Mouse (Mus musculus) MEL-GATA-1-ER (cell line): ENCODE measurements around the gene Tamm41.

ENCODE experiments used
- DNase-seq: peaks from one replicate; pipeline ENCODE4 v3.0.0-alpha.2; 2012; ENCODE audit warnings: low read depth; ENCODE audit errors: extremely low read depth

The Tamm41 gene

GRCm38 (mm10) chr6:115037103-115038094, at the start of gene Tamm41:
Gene Tamm41, minus strand, starts transcription at chr6:115037876.
- DNase-seq = no peak

- no peak for DNase-seq
These were observed 47.7 kb upstream of the Tamm41 start for GRCm38 (mm10) chr6:115085274-115085841.

- DNase-seq = no peak
These were observed 39.3 kb upstream of the Tamm41 start for GRCm38 (mm10) chr6:115076781-115077575.

- no peak for DNase-seq
These were observed 34.3 kb upstream of the Tamm41 start for GRCm38 (mm10) chr6:115072024-115072423.

- DNase-seq = peak; percentile 33
These were observed 27.9 kb upstream of the Tamm41 start for GRCm38 (mm10) chr6:115065411-115066241.

GRCm38 (mm10) chr6:115062605-115063350, 25.1 kb upstream of the Tamm41 start:
- DNase-seq = no peak

GRCm38 (mm10) chr6:115059227-115059626, 21.6 kb upstream of the Tamm41 start:
- no peak for DNase-seq

GRCm38 (mm10) chr6:115056699-115057098, 19.0 kb upstream of the Tamm41 start:
- DNase-seq = no peak

GRCm38 (mm10) chr6:115055440-115055839, 17.8 kb upstream of the Tamm41 start:
- no peak for DNase-seq

GRCm38 (mm10) chr6:115051586-115052197, 14.0 kb upstream of the Tamm41 start:
- DNase-seq = no peak

GRCm38 (mm10) chr6:115049015-115049414, 11.3 kb upstream of the Tamm41 start:
- DNase-seq = no peak

- DNase-seq = no peak
These were observed 10.1 kb upstream of the Tamm41 start for GRCm38 (mm10) chr6:115047816-115048215.

GRCm38 (mm10) chr6:115046064-115046463, 8.4 kb upstream of the Tamm41 start:
- no peak for DNase-seq

GRCm38 (mm10) chr6:115044709-115045108, 7.0 kb upstream of the Tamm41 start:
- DNase-seq = peak; percentile 32

GRCm38 (mm10) chr6:115043657-115044500, 6.2 kb upstream of the Tamm41 start:
- no peak for DNase-seq

GRCm38 (mm10) chr6:115042609-115043008, 4.9 kb upstream of the Tamm41 start:
- no peak for DNase-seq

- DNase-seq = no peak
These were observed 4.2 kb downstream of the Tamm41 start for GRCm38 (mm10) chr6:115033441-115033840.

- no peak for DNase-seq
These were observed 7.6 kb downstream of the Tamm41 start for GRCm38 (mm10) chr6:115030098-115030497.

- no peak for DNase-seq
These were observed 8.4 kb downstream of the Tamm41 start for GRCm38 (mm10) chr6:115029248-115029647.
